Mouse (Mus musculus) intestine, postnatal 0 days (tissue): ENCODE measurements around the gene Tac2. TPM values are rescaled to one million over a fixed set of nuclear protein-coding genes. Genes with fewer than 3 reads are reported as not detected.

Experiments used
- ATAC-seq: fragments of 200-750 bp; cut with Nextera tagmentation; 2 replicates; pipeline ENCODE4 v1.8.0; 2017; ENCODE audit warnings: mild to moderate bottlenecking, moderate TSS enrichment, moderate library complexity
- H3K27ac ChIP-seq: fragments of 300-500 bp; sonication (generic); 2 replicates; pipeline ENCODE4 v1.5.1; 2014; ENCODE audit warnings: mild to moderate bottlenecking, low read depth, low read length, moderate library complexity
- H3K27me3 ChIP-seq: fragments of 300-500 bp; sonication (generic); replicated peaks from 2 replicates; pipeline ENCODE4 v1.6.1; 2014; ENCODE audit warnings: low read length, mixed read lengths; ENCODE audit not compliant: control insufficient read depth, insufficient read depth
- H3K36me3 ChIP-seq: fragments of 300-500 bp; sonication (generic); 2 replicates; pipeline ENCODE4 v1.6.1; 2014; ENCODE audit warnings: mild to moderate bottlenecking, moderate library complexity; ENCODE audit not compliant: control insufficient read depth, insufficient read depth
- H3K4me1 ChIP-seq: fragments of 300-500 bp; sonication (generic); replicated peaks from 2 replicates; pipeline ENCODE4 v1.6.1; 2014; ENCODE audit warnings: antibody characterized with exemption, low read length, mixed read lengths; ENCODE audit not compliant: control insufficient read depth, insufficient read depth
- H3K4me2 ChIP-seq: fragments of 300-500 bp; sonication (generic); replicated peaks from 2 replicates; pipeline ENCODE4 v1.6.1; 2014; ENCODE audit warnings: low read depth, mild to moderate bottlenecking, moderate library complexity
- H3K4me3 ChIP-seq: fragments of 300-500 bp; sonication (generic); 2 replicates; pipeline ENCODE4 v1.5.1; 2014; ENCODE audit warnings: low read depth, low read length
- H3K9ac ChIP-seq: fragments of 300-500 bp; sonication (generic); 2 replicates; pipeline ENCODE4 v1.6.1; 2014; ENCODE audit warnings: mild to moderate bottlenecking, low read depth, low read length
- H3K9me3 ChIP-seq: fragments of 300-500 bp; sonication (generic); 2 replicates; pipeline ENCODE4 v1.6.1; 2016; ENCODE audit warnings: mixed run types; ENCODE audit not compliant: control insufficient read depth
- CTCF ChIP-seq: sonication (generic); IDR thresholded peaks from 2 replicates; pipeline ENCODE4 v1.5.1; 2016; ENCODE audit warnings: low read depth, mild to moderate bottlenecking, control low read depth, antibody characterized with exemption, moderate library complexity
- WGBS: fragments of 180-500 bp; shearing (Covaris S2); extraction: QIAGEN DNeasy Blood & Tissue Kit; methylation state at CpG from one replicate; pipeline ENCODE4 v1.1.7; 2014; 5-methylcytosine and 5-hydroxymethylcytosine counted together
- polyA plus RNA-seq: library from polyadenylated mRNA; unstranded; fragments of >200 nt; fragmentation: Nextera tagmentation; extraction: Ambion mirVana; gene quantifications from 2 replicates; pipeline ENCODE4 v1.2.1, GENCODE M21; 2015

Gene Tac2
- polyA plus RNA-seq, 1 experiment from 2014 or later: not detected

- ATAC-seq: peak; percentile 96
- WGBS: 36% methylated on average over 2 of the region's 2 CpGs
Observed at GRCm38 (mm10) chr10:127776011-127776410, 51.7 kb downstream of the Tac2 start, which contains the start of gene Rdh9. Gene Rdh9 (plus strand): TSS chr10:127776386.

More at GRCm38 (mm10) chr10:127776011-127776410, 51.7 kb downstream of the Tac2 start, which contains the start of gene Rdh9:
- TF ChIP-seq CTCF: no peak
- Histone ChIP-seq H3K4me1 (no peaks in the 10 kb centered on the region), H3K27me3 (no peaks in the 10 kb centered on the region), H3K9me3 (no peaks in the 10 kb centered on the region), H3K36me3 (no peaks in the 10 kb centered on the region), H3K4me2 (no peak within 1 kb of the TSS), H3K9ac (no peak within 1 kb of the TSS), H3K27ac (peak within 1 kb of the TSS; percentile 68), H3K4me3 (no peak within 1 kb of the TSS)

Other genes starting within 250 kb of the Tac2 start
- 0.17 TPM in 1 of 2 replicates, not detected in the other for gene Stac3, start 222.8 kb upstream of the Tac2 start, polyA plus RNA-seq
- 19.9 and 21.9 TPM in 2 replicates for gene Ndufa4l2, start 209.5 kb upstream of the Tac2 start, polyA plus RNA-seq
- gene Shmt2, start 202.0 kb upstream of the Tac2 start, polyA plus RNA-seq: 26.2 and 26.7 TPM in 2 replicates
- gene Nxph4, start 189.9 kb upstream of the Tac2 start, polyA plus RNA-seq: 2.9 and 4.5 TPM in 2 replicates
- gene Lrp1, start 103.3 kb upstream of the Tac2 start, polyA plus RNA-seq: 28.9 and 33.4 TPM in 2 replicates
- gene Stat6, start 81.5 kb upstream of the Tac2 start, polyA plus RNA-seq: 27.1 and 29.2 TPM in 2 replicates
- gene Nemp1, start 57.6 kb upstream of the Tac2 start, polyA plus RNA-seq: 2.9 and 3.2 TPM in 2 replicates
- 3.9 and 4.2 TPM in 2 replicates for gene Nab2, start 55.9 kb upstream of the Tac2 start, polyA plus RNA-seq
- gene Myo1a, start 19.3 kb upstream of the Tac2 start, polyA plus RNA-seq: 73.8 and 80.3 TPM in 2 replicates
- gene Zbtb39, start 15.1 kb downstream of the Tac2 start, polyA plus RNA-seq: 1.3 and 1.6 TPM in 2 replicates
- gene Gpr182, start 27.3 kb downstream of the Tac2 start, polyA plus RNA-seq: 0.81 and 1.2 TPM in 2 replicates
- 0.10 and 0.12 TPM in 2 replicates for gene Rdh1, start 35.2 kb downstream of the Tac2 start, polyA plus RNA-seq
- gene Rdh16f1, start 35.3 kb downstream of the Tac2 start, polyA plus RNA-seq: 0.10 and 0.43 TPM in 2 replicates
- gene Rdh9, start 51.9 kb downstream of the Tac2 start, polyA plus RNA-seq: 2.2 and 2.3 TPM in 2 replicates
- 0.07 TPM in 1 of 2 replicates, not detected in the other for gene Rdh16, start 76.7 kb downstream of the Tac2 start, polyA plus RNA-seq
- gene Rdh19, start 125.5 kb downstream of the Tac2 start, polyA plus RNA-seq: not detected in 2 replicates
- gene Rdh16f2, start 142.0 kb downstream of the Tac2 start, polyA plus RNA-seq: 0.24 and 0.39 TPM in 2 replicates
- gene Rdh7, start 164.3 kb downstream of the Tac2 start, polyA plus RNA-seq: 1.1 and 1.2 TPM in 2 replicates
- gene Sdr9c7, start 174.0 kb downstream of the Tac2 start, polyA plus RNA-seq: 0.09 TPM in 1 of 2 replicates, not detected in the other